Mouse (Mus musculus): ENCODE results near the gene Atp1a1. TPM values are rescaled to one million over a fixed set of nuclear protein-coding genes. Genes with fewer than 3 reads are reported as not detected.

The Atp1a1 gene
- polyA plus RNA-seq, 1 experiment from 2014 or later, result 123 TPM

DNA sequence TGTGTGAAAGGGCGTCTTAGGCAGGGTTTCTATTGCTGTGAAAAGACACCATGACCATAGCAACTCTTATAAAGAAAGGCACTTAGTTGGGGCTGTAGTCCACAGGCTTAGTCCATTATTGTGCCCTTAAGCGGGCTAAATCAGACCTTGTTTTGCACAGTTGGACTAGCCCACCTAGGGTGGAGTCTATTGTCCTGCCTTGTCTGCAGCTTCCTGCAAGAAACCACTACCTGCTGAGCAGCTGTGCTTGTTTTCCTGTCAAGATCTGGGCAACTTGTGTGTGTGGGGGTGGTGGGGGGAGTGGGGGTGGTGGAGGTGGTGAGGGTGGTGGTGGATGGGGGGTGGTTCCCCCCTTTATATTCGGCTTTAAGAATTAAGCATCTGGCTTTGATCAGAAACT is 34.2 kb downstream of the Atp1a1 start:
- H3K4me2 ChIP-seq (replicated peaks), result no peak overlapping the region
- H3K36me3 ChIP-seq, result peaks cover 7% of the 10 kb centered on the region
- ATAC-seq (ENCODE audit: insufficient number of reproducible peaks, low FRiP score, low TSS enrichment, low read depth), result no peak
- WGBS, result 76% methylated on average over 3 of the region's 3 CpGs
- H3K9me3 ChIP-seq (replicated peaks), result no peaks in the 10 kb centered on the region
- no peak overlapping the region for H3K9ac ChIP-seq
- H3K27ac ChIP-seq (replicated peaks), result no peak overlapping the region
- H3K4me1 ChIP-seq, result peaks cover 26% of the 10 kb centered on the region
- H3K4me3 ChIP-seq (replicated peaks), result no peak overlapping the region
- no peaks in the 10 kb centered on the region for H3K27me3 ChIP-seq

DNA sequence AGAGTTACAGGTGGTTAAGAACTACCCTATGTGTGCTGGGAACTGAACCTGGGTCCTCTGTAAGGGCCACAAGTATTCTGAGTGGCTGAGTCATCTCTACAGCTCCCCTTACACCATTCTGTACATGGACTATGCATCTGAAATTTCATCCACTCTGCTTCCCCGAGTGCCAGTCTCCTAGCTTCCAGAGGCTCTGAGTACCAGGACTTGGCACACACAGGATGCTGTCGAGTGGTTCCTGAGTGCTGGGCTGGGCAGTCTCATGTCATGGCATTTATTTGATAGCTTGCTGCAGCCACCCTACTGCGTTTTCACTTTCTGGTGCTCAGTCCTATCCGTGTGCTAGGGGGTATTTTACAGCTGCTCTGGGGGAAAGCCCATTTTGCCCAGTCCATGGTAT is 35.9 kb downstream of the Atp1a1 start:
- 85% methylated on average over 4 of the region's 4 CpGs for WGBS
- H3K36me3 ChIP-seq, result no peaks in the 10 kb centered on the region
- no peak for ATAC-seq (ENCODE audit: insufficient number of reproducible peaks, low FRiP score, low TSS enrichment, low read depth)
- H3K27me3 ChIP-seq, result no peaks in the 10 kb centered on the region
- H3K9ac ChIP-seq, result no peak overlapping the region
- H3K27ac ChIP-seq (replicated peaks), result no peak overlapping the region
- peaks cover 26% of the 10 kb centered on the region for H3K4me1 ChIP-seq
- no peak overlapping the region for H3K4me2 ChIP-seq (replicated peaks)
- no peak overlapping the region for H3K4me3 ChIP-seq (replicated peaks)
- no peaks in the 10 kb centered on the region for H3K9me3 ChIP-seq (replicated peaks)

DNA sequence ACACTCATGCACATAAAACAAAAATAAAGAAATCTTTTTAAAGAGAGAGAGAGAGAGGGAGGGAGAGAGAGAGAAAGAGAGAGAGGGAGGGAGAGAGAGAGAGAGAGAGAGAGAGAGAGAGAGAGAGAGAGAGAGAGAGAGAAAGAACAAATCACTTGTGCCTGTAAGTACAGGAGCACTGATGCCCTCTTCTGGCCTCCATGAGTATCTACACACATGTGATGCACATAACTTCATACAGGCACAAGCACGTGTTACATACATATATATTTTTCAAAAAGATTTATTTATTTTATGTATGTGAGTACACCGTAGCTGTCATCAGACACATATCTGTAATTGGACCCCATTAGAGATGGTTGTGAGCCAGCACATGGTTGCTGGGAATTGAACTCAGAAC is 40.5 kb downstream of the Atp1a1 start:
- Histone ChIP-seq H3K27me3 (no peaks in the 10 kb centered on the region), H3K9me3 (replicated peaks) (no peaks in the 10 kb centered on the region), H3K4me1 (no peaks in the 10 kb centered on the region; the same call in 1 of the 2 replicates), H3K4me2 (replicated peaks) (no peak overlapping the region), H3K27ac (replicated peaks) (no peak overlapping the region), H3K4me3 (replicated peaks) (no peak overlapping the region), H3K9ac (no peak overlapping the region), H3K36me3 (no peaks in the 10 kb centered on the region)
- 95% methylated on average over 2 of the region's 2 CpGs for WGBS
- ATAC-seq (ENCODE audit: insufficient number of reproducible peaks, low FRiP score, low TSS enrichment, low read depth), result no peak

DNA sequence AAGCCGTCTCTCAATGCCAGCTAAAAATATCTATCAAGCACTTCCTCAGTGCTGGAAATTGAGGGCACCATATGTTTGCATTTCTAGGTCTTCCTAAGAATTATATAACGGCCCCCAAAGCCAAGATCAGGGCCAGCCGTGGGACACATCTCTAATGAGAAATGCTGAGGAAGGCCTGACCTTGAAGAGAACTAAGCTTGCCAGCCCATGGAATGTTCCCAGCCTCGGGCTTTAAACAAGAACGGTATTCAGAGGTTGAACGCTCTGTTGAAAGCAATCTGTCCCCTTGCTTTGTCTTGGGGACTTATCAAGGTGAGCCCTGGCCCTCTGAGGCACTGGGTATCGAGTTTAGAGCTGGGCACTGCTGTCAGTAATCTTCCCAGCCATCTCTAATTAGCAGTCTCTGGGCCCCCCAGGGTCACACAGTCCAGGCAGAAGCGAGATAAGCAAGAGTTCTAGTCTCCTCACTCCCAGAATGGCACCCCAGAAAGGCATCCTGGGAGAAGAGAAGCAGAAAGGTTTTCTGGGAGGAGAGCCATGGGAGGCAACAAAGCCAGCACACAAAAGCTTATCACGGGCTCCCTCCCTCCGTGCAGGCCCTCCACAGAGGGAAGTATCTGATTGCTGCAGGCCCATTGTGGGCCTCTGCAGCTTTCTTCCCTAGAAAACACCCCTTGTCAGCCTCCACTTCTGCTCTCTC is 41.8 kb downstream of the Atp1a1 start:
- no peak for ATAC-seq (ENCODE audit: insufficient number of reproducible peaks, low FRiP score, low TSS enrichment, low read depth)
- Histone ChIP-seq H3K4me3 (replicated peaks) (no peak overlapping the region), H3K27ac (replicated peaks) (no peak overlapping the region), H3K27me3 (no peaks in the 10 kb centered on the region), H3K4me2 (replicated peaks) (no peak overlapping the region), H3K9me3 (replicated peaks) (no peaks in the 10 kb centered on the region), H3K36me3 (no peaks in the 10 kb centered on the region), H3K4me1 (no peaks in the 10 kb centered on the region; the same call in 1 of the 2 replicates), H3K9ac (no peak overlapping the region)
- WGBS, result 31% methylated on average over 10 of the region's 10 CpGs

DNA sequence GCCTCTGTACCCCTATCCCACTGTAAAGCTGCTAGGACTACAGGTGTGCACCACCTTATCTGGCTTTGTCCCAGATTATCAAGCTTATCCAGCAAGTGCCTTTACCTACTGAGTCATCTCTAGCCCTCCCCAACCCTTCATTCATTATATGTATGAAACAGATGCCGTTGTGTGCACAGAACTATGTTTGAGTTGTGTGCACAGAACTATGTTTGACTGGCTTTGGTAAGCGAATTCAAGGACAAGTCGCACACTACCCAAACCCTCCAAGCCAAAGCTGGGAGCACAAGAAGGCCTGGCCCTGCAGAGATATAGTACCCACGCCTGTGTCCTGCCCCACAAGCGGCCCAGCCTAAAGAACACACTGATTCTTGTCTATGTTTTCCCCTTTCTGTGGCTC is 42.5 kb downstream of the Atp1a1 start:
- no peak overlapping the region for H3K4me2 ChIP-seq (replicated peaks)
- no peak overlapping the region for H3K27ac ChIP-seq (replicated peaks)
- no peak overlapping the region for H3K4me3 ChIP-seq (replicated peaks)
- H3K27me3 ChIP-seq, result no peaks in the 10 kb centered on the region
- no peak overlapping the region for H3K9ac ChIP-seq
- no peaks in the 10 kb centered on the region for H3K36me3 ChIP-seq
- 88% methylated on average over 5 of the region's 5 CpGs for WGBS
- no peaks in the 10 kb centered on the region for H3K9me3 ChIP-seq (replicated peaks)
- ATAC-seq (ENCODE audit: insufficient number of reproducible peaks, low FRiP score, low TSS enrichment, low read depth), result no peak
- no peaks in the 10 kb centered on the region; the same call in 1 of the 2 replicates for H3K4me1 ChIP-seq

DNA sequence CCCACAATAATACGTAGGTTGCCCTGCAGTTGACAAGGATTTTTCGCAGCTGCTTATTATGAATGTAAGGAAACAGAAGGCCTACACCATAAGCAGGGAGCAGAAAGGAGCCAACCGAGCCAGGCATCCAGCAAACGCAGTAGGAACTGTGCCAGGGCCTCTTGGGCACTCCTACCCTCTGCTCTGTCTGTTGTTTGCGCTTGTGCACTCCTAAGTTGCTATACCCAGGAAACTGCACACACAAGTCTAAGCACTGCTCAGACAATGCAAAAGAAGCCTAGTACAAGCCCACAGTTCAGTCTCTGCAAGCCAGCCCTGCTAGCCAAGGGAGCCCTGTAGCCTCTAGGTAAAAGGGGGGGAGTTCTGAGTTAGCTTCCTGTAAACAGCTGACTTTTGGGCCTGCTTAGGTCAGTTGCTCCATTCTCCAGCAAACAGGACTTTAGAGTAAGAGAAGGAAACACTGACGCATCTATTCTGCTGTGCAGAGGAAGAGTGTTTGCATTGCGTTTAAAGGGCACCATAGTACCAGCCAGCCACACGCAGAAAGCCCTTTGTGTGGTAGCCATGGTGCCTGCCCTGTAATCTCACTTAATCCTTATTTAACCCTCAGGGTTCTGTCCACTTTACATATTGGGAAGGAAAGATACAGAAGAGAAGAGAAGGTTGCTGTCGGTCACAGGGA is 43.5 kb downstream of the Atp1a1 start:
- H3K36me3 ChIP-seq, result no peaks in the 10 kb centered on the region
- no peaks in the 10 kb centered on the region for H3K9me3 ChIP-seq (replicated peaks)
- no peak overlapping the region for H3K4me2 ChIP-seq (replicated peaks)
- H3K4me3 ChIP-seq (replicated peaks), result no peak overlapping the region
- 70% methylated on average over 9 of the region's 9 CpGs for WGBS
- no peaks in the 10 kb centered on the region for H3K27me3 ChIP-seq
- no peak for ATAC-seq (ENCODE audit: insufficient number of reproducible peaks, low FRiP score, low TSS enrichment, low read depth)
- H3K4me1 ChIP-seq, result no peaks in the 10 kb centered on the region; the same call in 1 of the 2 replicates
- H3K9ac ChIP-seq, result no peak overlapping the region
- H3K27ac ChIP-seq (replicated peaks), result no peak overlapping the region

DNA sequence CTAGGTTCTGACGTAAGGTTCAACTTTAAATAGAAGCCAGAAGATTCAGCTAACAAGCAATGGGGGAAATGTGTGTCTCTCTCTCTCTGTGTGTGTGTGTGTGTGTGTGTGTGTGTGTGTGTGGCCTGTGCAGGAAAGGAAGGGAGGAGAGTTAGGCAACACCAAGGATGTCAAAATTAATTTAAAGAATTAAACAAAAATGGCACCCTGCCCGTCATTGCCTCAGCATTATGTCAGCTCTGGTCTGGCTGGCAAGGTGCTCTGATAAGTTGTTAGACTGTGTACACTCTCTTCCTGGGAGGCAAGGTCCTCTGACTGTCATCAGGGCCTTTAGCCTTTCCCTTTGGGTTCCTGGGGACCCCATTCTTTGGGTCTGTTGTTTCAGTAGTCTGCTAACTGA is 47.8 kb downstream of the Atp1a1 start:
- Histone ChIP-seq H3K9me3 (replicated peaks) (no peaks in the 10 kb centered on the region), H3K9ac (no peak overlapping the region), H3K4me1 (peaks cover 5% of the 10 kb centered on the region; the same call in 1 of the 2 replicates), H3K4me2 (replicated peaks) (no peak overlapping the region), H3K4me3 (replicated peaks) (no peak overlapping the region), H3K27ac (replicated peaks) (no peak overlapping the region), H3K27me3 (no peaks in the 10 kb centered on the region), H3K36me3 (no peaks in the 10 kb centered on the region)
- ATAC-seq (ENCODE audit: insufficient number of reproducible peaks, low FRiP score, low TSS enrichment, low read depth), result no peak
- WGBS, result 79% methylated on average over 2 of the region's 2 CpGs

DNA sequence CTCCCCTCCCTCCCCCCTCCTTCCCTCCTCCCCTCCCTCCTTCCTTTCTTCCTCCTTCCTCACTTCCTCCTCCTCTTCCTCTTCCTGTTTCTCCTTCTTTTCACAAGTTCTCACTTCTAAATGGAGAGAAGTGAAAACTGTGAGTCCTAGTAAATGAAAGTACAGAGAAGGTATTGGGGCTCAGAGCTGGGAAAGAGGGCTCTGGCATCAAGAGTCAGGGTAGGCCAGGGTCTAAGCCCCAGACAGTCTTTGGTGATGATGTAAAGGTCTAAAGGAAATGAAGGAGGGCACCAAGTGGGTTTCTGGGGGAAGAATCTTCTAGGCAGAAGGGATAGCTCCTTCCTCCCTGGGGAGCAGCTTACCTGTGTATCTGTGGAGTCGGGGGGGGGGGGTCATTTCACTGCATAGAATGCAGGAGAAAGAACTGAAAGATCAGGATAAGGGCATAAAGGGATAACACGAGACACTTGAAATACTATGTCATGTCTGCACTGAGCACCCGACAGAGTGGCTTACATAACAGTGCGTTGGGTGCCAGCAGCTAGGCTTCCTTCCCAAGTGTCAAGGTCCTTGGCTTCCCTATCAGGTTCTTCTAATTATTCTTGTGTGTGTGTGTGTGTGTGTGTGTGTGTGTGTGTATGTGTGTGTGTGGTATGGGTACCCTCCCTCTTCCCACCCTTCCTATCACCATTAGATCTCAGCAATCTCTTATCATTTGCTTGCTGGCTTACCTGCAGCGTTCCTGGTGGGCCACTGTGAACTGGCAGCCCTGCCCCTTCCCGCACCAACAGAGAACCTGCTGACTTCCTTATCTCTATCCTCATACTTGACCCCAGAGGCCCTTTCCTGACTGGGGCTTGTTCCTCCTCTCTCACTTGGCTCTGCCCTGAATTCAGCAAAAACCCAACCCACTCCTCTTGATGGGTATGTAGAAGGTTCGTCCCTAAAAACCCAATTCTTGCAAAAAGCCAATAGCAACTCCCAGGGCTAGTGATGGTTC is 51.6 kb downstream of the Atp1a1 start:
- Histone ChIP-seq H3K9ac (no peak overlapping the region), H3K27ac (replicated peaks) (no peak overlapping the region), H3K4me1 (peaks cover 11% of the 10 kb centered on the region; the same call in 1 of the 2 replicates), H3K4me2 (replicated peaks) (no peak overlapping the region), H3K27me3 (no peaks in the 10 kb centered on the region), H3K4me3 (replicated peaks) (no peak overlapping the region), H3K9me3 (replicated peaks) (no peaks in the 10 kb centered on the region), H3K36me3 (no peaks in the 10 kb centered on the region)
- 75% methylated on average over 6 of the region's 7 CpGs for WGBS
- ATAC-seq (ENCODE audit: insufficient number of reproducible peaks, low FRiP score, low TSS enrichment, low read depth), result no peak

DNA sequence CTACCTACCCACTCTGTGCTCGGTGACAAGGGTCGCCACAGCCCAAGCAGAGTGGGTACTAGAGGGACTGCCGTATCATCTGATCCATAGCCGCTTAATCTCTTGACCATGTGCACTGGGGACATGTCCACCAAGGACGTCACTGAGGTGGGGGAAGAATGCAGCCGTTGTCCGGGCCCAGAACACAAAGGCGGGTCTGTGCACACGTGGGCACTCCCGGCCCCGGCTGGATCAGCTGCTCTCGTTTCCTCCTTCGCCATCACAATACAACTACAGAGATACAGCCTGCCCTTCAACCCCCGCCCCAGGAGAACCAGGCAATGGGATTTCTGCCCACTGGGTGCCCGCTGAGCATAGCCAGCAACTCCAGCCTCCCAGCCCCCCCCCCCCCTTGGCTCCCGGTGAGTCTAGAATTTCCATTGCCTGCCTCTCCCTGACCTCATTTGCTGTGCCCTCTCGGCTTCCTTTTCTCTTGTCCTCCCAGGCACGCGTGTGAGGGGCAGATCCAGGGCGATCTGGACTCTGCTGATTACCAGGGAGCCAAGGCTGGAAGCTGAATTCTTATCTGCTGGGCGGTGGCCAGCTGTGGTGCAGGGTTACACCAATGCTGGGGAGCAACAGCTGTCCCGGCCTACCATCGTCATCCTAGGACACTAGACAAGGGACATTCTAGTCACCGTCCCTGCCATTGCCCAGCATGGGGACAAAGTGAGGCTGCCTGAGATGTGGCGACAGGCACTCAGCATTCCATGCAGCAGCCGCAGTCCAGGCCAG is 52.8 kb downstream of the Atp1a1 start:
- no peaks in the 10 kb centered on the region for H3K36me3 ChIP-seq
- H3K27me3 ChIP-seq, result no peaks in the 10 kb centered on the region
- ATAC-seq (ENCODE audit: insufficient number of reproducible peaks, low FRiP score, low TSS enrichment, low read depth), result peak; percentile 56
- H3K4me1 ChIP-seq, result peaks cover 11% of the 10 kb centered on the region; the same call in 1 of the 2 replicates
- H3K9ac ChIP-seq, result no peak overlapping the region
- 40% methylated on average over 26 of the region's 26 CpGs for WGBS
- no peak overlapping the region; the same call in 1 of the 2 replicates for H3K27ac ChIP-seq (replicated peaks)
- H3K9me3 ChIP-seq (replicated peaks), result no peaks in the 10 kb centered on the region
- H3K4me3 ChIP-seq (replicated peaks), result no peak overlapping the region
- no peak overlapping the region for H3K4me2 ChIP-seq (replicated peaks)

DNA sequence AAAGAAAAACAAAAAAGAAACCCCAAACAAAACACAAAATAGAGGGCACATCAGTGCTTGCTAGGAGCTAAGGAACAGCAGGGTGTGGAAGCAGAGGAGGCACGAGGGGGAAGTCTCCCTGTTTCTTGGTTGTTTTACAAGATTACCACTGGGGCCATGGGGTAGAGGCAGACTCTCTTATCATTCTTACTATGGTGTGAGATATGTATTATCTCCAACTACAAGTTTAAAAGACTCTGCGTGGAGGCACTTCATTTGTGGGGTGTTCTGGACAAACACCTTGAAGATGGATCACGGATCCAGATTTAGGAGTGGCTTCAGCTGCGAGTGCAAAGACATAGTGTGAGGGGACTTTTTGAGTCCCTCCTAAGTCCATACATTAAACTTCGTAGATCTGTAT is 54.7 kb downstream of the Atp1a1 start:
- Histone ChIP-seq H3K27ac (replicated peaks) (no peak overlapping the region), H3K4me3 (replicated peaks) (no peak overlapping the region), H3K36me3 (no peaks in the 10 kb centered on the region), H3K4me1 (peaks cover 11% of the 10 kb centered on the region; the same call in 1 of the 2 replicates), H3K9me3 (replicated peaks) (no peaks in the 10 kb centered on the region), H3K9ac (no peak overlapping the region), H3K27me3 (no peaks in the 10 kb centered on the region), H3K4me2 (replicated peaks) (no peak overlapping the region)
- no peak for ATAC-seq (ENCODE audit: insufficient number of reproducible peaks, low FRiP score, low TSS enrichment, low read depth)
- 87% methylated on average over 5 of the region's 5 CpGs for WGBS
